Mouse (Mus musculus): Measurements from ENCODE around the gene Eif3m.
"Not testable (repeated sequence)": the region's sequence is repeated elsewhere in the genome, so short reads cannot be mapped to it uniquely, and the experiment has no call there.

The Eif3m gene

DNA sequence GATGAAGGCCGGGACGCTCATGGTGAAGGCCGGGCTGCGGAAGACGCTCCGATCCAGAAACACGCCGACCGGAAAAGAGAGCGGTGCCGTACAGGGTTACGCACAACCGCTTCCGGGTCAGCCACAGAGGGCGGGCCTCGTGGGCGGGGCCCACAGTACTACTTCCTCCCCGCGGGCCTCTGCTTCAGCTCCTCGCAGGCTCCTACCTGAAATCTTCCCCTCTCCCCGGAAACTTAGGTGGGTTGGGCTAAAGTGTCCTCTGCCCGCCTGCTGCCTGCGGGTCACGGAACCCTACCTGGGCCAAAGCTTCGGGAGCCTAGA, at the start of gene Eif3m:
Gene Eif3m (minus strand): TSS at position 114 of the 321 bp plus-strand sequence.
- in situ Hi-C loops (cut with MboI, MseI), result no loop called here

DNA sequence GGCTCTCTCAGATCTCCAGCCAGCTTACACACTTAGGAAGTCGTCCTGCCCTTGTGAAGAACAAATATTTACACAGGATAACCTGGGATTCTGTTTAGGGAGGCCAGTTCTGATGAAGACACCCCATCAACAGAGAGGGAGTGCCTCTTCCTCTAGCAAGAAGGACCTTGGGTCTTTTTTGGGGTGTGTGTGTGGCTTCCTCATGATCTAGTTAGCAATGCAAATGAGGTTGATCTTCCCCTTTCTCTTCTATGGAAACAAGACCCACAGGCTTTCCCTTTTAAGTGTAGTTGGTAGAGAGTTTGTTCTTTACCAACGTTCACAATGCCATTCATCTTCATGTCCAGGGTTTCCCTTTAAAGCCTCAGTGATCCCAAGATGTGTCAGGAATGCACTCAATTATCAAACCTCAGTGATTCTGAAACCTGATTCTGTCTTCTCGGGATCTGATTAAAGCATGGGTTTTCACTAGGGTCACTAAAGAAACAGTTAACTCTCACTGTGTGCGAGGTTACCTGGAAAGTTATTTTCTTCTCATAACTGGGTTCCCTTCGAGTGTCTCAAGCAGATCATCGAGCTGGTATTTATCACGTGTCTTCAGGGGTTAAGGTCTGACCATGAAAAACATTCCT, 46.0 kb upstream of the Eif3m start:
- in situ Hi-C loops (cut with MboI, MseI), result no loop called here

DNA sequence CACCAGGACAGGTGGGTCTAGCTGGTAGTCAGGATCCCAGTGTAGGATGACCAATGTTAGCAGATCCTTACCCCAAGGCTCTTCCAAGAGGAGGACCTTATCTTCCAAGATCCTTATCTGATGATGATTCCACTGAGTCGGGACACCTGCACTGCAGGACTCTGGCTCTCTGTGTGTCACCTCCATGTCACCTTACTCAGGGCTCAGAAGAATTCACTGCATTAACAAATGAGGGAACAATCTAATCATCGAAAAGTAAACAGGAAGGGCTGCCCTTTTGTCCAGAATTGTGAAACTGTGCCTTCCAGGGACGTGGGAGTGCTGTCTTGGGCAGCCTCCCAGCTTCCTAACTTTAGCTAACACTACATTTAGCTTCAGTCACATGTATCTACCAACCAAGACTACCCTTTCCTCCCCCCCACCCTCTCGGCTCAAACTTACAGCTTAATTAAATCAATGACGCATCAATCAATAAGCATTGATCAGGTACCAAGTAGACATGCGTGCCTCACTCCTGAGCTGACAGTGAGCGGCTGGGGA, 41.8 kb upstream of the Eif3m start:
- in situ Hi-C loops (cut with MboI, MseI), result no loop called here

DNA sequence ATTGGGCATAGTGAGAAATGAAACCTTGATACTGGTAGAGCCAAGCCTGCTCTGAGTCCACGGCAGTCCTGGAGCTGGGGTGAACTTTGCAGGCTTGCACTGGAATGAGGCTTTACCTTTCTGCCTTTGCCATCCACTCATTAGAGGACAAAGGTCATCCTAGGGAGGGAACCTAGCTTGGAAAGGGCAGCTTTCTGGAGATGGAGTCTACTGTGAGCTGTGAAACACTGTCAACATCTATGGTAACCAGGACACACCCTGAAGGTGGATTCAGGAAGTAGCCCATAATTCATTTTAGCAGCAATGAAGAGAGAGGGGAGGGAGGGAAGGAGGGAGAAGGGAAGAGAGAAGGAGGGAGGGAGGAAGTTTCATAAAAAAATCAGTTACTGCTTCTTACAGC, 38.6 kb upstream of the Eif3m start:
- in situ Hi-C loops (cut with MboI, MseI), result no loop called here

- in situ Hi-C loops (cut with MboI, MseI), result no loop called here
These were observed 31.4 kb upstream of the Eif3m start for GRCm38 (mm10) chr2:105048301-105048700.

- in situ Hi-C loops (cut with MboI, MseI), result no loop called here
These were observed 26.3 kb upstream of the Eif3m start for GRCm38 (mm10) chr2:105043152-105043551.

- in situ Hi-C loops (cut with MboI, MseI), result no loop called here
These were observed 24.0 kb upstream of the Eif3m start for GRCm38 (mm10) chr2:105040859-105041258.

GRCm38 (mm10) chr2:105038879-105039278, 22.0 kb upstream of the Eif3m start:
- in situ Hi-C loops (cut with MboI, MseI), result no loop called here

DNA sequence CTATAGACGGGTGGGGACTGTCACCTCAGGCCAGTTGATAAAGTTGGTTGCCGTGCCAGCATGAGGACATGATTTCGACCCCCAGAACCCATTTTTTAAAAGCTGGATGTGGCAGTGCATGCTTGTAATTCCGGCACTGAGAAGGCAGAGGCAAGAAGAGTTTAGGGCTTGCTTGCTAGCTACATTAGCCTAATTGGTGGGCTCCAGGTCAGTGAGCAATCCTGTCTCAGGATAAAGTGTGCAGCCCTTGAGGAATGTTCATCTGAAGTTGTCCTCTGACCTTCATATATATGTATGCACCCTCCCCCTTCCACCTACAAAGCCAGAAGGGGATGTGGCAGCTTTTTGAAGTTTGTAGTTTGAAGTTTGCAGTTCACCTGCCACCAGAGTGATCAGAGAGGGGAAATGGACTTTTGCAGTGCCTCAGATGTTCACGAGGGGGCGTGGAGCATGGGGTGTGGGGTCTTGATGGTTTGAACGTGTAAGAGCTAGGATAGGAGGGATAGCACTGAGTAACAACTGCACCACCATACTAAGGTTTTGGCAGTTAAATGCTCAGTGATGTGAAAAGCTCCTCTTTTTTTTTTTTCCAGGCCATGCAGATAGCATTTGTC, 21.2 kb upstream of the Eif3m start:
- in situ Hi-C loops (cut with MboI, MseI), result no loop called here

- in situ Hi-C loops (cut with MboI, MseI), result no loop called here
These were observed 19.7 kb upstream of the Eif3m start for GRCm38 (mm10) chr2:105036401-105037070.

DNA sequence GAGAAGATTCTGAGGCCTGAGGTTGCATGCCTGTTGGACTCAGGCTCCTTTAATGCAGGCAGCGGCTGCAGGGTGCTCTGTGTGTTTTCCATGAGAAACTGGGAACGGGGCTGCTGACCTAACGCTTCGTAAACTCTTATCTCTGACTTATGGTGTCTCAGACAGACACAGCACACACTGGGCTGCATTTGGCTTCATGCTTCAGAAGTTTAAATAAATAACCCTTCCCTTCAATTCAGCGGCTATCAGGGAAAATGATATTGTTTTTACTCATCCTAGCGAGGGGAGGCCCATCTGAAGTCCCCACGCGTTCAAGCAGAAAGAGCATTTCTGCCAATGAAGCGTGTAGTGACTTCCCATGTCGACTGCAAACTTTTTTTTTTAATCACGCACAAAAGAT, 19.1 kb upstream of the Eif3m start:
- in situ Hi-C loops (cut with MboI, MseI), result no loop called here

DNA sequence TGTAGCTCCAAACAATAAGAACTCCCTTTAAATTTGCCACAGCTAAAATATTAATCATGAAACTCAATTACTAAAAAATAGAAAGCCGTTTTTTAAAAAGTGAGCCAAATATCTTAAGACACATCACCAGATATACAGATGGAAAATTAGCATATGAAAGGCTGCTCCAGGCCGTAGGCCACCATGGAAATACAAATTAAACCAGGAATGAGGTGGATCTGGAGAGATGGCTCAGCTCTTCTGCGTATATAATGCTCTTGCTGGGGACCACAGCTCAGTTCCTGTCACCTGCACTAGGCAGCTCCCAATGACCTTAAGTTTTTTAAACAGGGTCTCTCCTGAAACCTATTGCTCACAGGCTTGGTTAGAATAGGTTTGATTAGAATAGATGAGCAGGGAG, 17.2 kb upstream of the Eif3m start:
- in situ Hi-C loops (cut with MboI, MseI), result no loop called here

- in situ Hi-C loops (cut with MboI, MseI), result no loop called here
These were observed 13.6 kb upstream of the Eif3m start for GRCm38 (mm10) chr2:105030505-105030904.

DNA sequence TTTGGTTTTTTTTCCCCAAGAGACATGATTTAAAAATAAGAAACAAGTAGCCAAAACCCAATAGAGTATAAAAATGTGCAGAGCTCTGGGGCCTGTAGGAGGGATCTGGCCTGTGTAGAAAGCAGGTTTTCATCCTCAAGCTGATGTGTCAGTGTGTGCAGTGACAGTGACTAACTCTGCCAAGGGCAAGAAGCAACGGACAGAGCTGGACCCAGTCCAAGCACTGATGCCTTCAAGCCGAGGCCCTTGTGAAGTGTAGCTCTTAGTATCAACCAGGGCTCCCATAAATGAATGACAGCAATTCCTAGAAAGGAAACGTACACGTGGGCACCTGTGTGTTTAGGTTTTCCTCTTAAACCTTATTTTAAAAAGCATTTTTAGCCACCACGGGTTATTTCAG, 11.9 kb upstream of the Eif3m start:
- in situ Hi-C loops (cut with MboI, MseI), result no loop called here

DNA sequence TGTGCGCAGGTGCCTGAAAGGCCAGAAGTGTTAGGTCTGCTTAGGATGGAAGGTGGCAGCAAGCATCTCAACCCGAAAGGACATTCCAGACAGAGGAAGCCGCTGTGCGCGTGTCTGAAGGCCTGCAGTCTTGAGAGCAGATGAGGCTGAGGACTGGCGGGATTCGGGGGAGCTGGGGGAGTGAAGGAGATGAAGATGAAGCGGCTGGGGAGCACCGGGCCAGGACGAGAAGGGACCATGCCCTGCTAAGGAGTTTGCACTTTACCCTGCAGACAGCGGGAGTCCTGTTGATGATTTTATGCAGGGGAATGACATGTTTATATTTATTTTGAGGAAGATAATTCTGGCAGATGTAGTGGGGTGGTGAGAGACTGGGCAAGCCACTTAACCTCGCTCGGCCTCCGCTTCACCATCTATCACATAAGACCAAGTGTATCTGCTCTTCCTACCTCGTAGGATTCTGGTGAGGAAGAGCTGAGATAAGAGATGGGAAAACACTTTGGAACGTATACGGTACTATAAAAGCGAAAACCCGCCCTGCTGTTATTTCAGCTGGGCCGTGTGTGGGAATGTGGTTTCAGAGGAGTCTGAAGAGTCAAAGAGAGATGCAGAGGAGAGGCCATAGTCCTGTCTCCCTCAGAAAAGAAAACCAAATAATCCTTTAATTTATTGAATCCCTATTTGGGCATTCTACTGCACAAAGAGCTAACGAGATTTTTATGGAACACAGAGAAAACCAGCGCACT, 10.2 kb upstream of the Eif3m start:
- in situ Hi-C loops (cut with MboI, MseI), result no loop called here

DNA sequence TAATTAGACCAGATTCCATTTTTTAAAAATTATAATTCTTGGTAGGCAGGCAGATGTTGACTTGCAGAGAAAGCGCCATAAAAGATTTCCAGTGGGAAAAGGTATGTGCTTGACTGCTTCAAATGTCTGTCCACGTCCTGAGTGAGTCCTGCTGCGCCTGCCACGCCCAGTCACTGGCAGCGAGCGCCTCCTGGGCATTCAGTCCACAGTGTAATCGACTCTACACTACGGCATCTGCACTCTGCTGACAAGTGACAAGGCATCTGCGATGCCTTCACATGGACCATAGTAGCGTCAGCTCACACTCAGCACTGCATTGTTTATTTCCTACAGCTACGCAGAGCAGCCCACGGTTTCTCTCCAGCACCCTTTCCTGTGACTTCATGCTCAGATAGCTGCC, 8.7 kb upstream of the Eif3m start:
- in situ Hi-C loops (cut with MboI, MseI), result not testable (repeated sequence)

DNA sequence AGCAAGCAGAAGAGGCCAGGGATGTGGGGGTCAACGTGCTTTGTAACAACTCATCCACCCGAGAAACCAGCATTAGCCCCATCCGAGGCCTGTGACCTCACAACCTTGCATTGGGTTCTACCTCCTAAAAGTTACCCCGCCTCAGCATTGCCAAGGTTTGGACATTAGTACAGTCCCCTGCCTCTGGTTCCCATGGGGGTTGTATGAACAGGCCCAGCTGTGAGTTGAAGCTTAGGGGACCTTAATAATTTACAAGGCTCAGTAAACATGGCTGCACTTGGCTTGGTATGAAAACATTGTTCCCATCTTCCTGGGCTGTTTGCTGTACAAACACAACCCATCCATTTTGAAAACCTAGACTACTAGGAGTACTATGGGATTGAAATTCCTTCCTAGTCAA, 6.9 kb upstream of the Eif3m start:
- in situ Hi-C loops (cut with MboI, MseI), result no loop called here

DNA sequence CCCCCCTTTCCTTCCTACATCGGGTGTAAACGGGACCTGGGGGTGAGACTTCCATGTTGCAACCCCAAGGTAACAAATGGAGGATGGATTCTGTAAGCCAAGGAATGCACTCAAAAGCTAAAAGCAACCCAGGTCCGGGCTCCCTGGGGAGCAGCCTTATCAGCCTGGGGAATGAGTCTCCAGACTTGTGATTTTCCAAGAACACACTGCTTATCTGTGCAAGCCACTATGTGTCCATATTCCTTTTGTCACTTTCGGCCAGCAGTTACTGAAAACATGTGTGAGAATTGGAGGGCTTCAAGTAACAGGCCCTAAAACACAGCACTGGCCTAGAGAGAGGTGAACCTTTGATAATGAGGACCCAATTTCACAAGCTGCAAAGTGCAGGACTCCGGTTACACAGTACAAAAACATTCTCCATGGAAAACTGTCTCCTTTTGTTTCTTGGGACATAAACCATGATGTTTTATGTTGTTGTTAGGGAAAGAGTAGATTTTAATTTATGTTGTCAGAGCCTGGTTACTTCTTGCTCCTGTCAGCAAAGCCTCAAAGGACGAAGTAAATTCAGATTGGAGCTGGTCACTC, 6.2 kb upstream of the Eif3m start:
- in situ Hi-C loops (cut with MboI, MseI), result no loop called here

DNA sequence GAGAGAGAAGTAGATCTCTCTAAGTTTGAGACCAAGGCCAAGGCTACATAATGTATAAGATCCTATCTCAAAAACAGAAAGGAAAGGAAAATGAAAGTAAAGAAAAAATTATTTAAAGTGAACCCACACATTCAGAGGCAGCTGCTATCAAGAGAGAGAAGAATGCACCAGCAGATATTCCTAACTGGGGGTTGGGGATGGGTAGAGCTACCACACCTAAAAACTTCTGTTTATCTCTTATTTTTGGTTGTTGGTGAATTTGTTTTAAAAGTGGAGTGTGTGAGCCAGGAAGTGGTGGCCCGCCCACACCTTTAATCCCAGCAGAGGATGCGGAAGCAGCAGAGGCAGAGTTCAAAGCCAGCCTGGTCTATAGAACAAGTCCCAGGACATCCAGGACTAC, 5.0 kb upstream of the Eif3m start:
- in situ Hi-C loops (cut with MboI, MseI), result no loop called here

DNA sequence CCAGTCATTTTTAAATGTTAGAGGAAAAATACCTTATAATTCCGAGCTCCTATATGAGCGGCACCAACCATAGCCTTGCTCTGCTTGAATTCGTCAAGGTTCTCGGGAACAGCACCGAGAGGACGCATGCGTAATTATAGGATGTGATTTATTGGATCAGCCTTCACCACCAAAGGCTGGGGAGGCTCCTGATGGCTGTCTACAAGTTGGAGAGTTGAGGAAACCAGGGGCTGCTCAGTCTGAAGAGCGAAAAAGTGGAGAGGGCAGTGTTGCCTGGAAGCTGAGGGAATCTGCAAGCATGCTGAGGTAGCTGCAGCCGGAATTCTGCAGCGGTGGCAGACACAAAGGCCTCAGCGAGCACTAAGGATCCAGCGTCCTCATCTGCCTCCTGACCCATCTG, 4.4 kb upstream of the Eif3m start:
- in situ Hi-C loops (cut with MboI, MseI), result no loop called here

DNA sequence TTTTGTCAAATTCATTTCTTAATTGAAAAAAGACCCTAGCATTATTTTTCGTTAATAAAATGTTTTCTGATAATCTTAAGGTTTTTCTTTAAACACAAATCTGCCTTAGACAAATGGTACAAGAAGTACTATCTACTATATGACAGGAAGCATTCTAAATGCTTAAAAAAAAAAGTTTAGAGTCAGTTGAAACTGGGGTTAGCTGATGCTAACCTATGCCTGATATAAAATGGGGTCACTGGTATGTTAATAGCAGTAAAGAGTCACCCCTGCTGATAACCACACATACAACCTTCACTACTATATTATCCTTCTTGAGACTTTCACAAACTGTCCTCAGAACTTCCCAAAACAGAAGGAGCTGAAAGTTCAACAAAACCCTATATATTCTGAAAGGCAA, 2.6 kb upstream of the Eif3m start:
- in situ Hi-C loops (cut with MboI, MseI), result no loop called here

DNA sequence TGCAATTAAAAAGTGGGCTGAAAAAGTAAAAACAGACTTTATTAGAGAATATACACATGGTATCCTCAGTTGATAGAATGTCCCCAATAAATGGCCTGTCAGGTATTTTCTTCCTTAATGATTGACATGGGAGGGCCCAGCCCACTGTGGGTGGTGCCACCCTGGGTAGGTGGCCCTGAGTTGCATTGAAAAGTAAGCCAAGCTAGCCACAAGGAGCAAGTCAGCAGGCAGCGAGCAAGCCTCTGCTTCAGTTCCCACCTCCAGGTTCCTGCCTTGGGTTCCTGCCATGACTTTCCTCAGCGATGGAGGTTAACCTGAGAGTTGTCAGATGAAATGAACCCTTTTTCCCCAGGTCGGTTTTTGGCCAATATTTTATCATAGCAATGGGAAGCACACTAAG, 922 bp upstream of the Eif3m start:
- in situ Hi-C loops (cut with MboI, MseI), result no loop called here

Measured in T-helper 2 cell (primary cell).